Mouse (Mus musculus) macrophage (primary cell): ENCODE results near the gene Cphx1. TPM values are rescaled to one million over a fixed set of nuclear protein-coding genes. Genes with fewer than 3 reads are reported as not detected.
"Not testable (repeated sequence)": the region's sequence is repeated elsewhere in the genome, so short reads cannot be mapped to it uniquely, and the experiment has no call there.

ENCODE experiments used
- H3K27ac ChIP-seq: fragments of 350-480 bp; formaldehyde crosslinking; 2 replicates; pipeline ENCODE4 v1.9.0; 2021
- H3K36me3 ChIP-seq: fragments of 350-480 bp; formaldehyde crosslinking; 2 replicates; pipeline ENCODE4 v1.9.0; 2021; ENCODE audit errors: inconsistent target
- H3K4me3 ChIP-seq: fragments of 350-480 bp; formaldehyde crosslinking; 2 replicates; pipeline ENCODE4 v1.9.0; 2021; ENCODE audit errors: inconsistent target
- H3K79me2 ChIP-seq: fragments of 350-480 bp; formaldehyde crosslinking; 2 replicates; pipeline ENCODE4 v1.9.0; 2021; ENCODE audit errors: inconsistent target
- WGBS: methylation state at CpG from one replicate; pipeline ENCODE4 v1.1.7; 2026; ENCODE audit warnings: inconsistent platforms; ENCODE audit not compliant: missing documents; 5-methylcytosine and 5-hydroxymethylcytosine counted together
- polyA plus RNA-seq: library from polyadenylated mRNA; stranded (reverse); fragments of 250-400 nt; gene quantifications from 3 replicates; pipeline ENCODE4 v1.2.4, GENCODE M21; 2018; ENCODE audit warnings: inconsistent platforms
- total RNA-seq, 78 experiments: library from RNA; depleted of rRNA; stranded (reverse); fragments of 250-400 nt; gene quantifications; 1 replicate in 9 of 78; 2 replicates in 24 of 78; 3 replicates in 43 of 78; 4 replicates in 2 of 78; pipeline ENCODE4 v1.2.4; 2018; ENCODE audit warnings: inconsistent platforms in 56 of 78

Gene Cphx1
- not detected for total RNA-seq (2018; cell fraction: chromatin; rRNA removed)
- not detected for total RNA-seq (2018; cell fraction: cytosol; rRNA removed)
- total RNA-seq (2018; cell fraction: nucleus; rRNA removed) = not detected
- polyA plus RNA-seq = not detected in 3 replicates

DNA sequence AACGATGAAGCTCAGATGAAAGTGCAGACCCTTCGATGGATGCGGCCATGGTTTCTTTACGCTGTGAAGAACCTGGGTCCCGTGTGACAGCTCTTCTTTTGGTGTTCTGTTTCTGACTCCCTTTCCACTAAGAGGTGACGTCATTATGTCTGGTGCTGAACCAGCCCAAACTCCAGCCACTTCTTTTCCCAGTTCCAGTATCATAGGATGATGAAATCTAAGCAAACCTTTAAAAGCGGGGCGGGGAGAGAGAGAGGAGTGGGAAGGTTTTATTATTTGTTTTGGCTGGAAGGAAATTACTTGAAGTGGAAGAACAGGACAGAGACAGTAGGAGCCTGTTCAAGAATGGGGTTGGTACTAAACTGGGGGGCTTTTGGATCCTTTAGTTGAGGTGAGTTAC, at the start of gene Cphx1:
Gene Cphx1 (plus strand): TSS at position 301 of the 400 bp plus-strand sequence.
- H3K4me3 ChIP-seq, H3K36me3 ChIP-seq, H3K79me2 ChIP-seq, H3K27ac ChIP-seq: not testable (repeated sequence)
- WGBS = no CpG with 5 or more reads among the region's 8 CpGs

DNA sequence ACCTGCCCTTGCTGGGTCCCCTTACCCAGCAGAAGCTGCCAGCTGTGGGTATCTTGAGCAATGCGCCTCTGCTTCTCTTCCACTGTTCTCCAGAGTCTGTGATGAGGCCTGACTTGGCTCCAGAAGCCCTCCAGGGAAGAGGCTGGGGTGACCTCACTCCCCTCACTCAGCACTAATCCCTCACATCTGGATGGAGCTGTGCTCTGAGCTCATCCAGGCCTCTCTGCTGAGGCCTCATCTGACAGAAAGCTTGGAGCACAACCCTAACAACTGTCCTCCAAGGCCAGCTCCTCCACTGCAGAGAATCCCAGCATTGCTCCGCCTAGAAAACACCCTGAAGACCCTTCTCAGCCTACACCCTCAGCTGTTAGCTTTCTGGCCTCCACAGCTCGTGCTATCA, 43.5 kb upstream of the Cphx1 start:
- not testable (repeated sequence) for H3K4me3 ChIP-seq, H3K79me2 ChIP-seq, H3K27ac ChIP-seq, H3K36me3 ChIP-seq
- WGBS = no CpG with 5 or more reads among the region's 3 CpGs

- not testable (repeated sequence) for H3K36me3 ChIP-seq, H3K27ac ChIP-seq, H3K79me2 ChIP-seq, H3K4me3 ChIP-seq
- no CpG with 5 or more reads among the region's 7 CpGs for WGBS
Observed at GRCm38 (mm10) chr14:25895686-25896085, 42.4 kb upstream of the Cphx1 start.

GRCm38 (mm10) chr14:25903000-25903399, 35.1 kb upstream of the Cphx1 start, which contains the start of gene Plac9a:
Gene Plac9a (minus strand): TSS chr14:25903100.
- H3K36me3 ChIP-seq, H3K27ac ChIP-seq, H3K4me3 ChIP-seq, H3K79me2 ChIP-seq: not testable (repeated sequence)
- no CpG with 5 or more reads among the region's 10 CpGs for WGBS

GRCm38 (mm10) chr14:25905243-25905642, 32.9 kb upstream of the Cphx1 start:
- not testable (repeated sequence) for H3K79me2 ChIP-seq, H3K36me3 ChIP-seq, H3K27ac ChIP-seq, H3K4me3 ChIP-seq
- no CpG with 5 or more reads among the region's 5 CpGs for WGBS

GRCm38 (mm10) chr14:25907272-25907671, 30.8 kb upstream of the Cphx1 start:
- WGBS = no CpG with 5 or more reads among the region's 9 CpGs
- H3K79me2 ChIP-seq, H3K4me3 ChIP-seq, H3K36me3 ChIP-seq, H3K27ac ChIP-seq: not testable (repeated sequence)

DNA sequence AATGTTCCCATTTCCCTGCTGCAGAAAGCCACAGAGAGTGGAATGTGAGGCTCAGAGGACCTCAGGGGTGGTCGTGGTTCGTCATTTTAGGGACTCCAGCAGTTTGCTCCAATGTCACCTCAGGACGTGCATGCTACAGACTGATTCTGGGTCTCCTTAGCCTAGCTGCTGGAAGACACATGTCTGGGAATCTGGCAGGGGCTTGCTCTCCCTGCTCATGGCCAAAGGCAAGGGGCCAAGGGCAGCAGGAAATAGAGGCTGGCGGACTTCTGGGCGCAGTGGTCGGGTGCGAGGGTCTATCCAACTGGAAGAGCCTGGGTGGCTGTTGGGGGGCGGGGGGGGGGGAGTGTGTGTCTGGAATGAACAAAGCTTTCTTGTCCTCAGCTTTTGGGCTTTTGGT, 29.1 kb upstream of the Cphx1 start:
- not testable (repeated sequence) for H3K4me3 ChIP-seq, H3K79me2 ChIP-seq, H3K27ac ChIP-seq, H3K36me3 ChIP-seq
- no CpG with 5 or more reads among the region's 8 CpGs for WGBS

DNA sequence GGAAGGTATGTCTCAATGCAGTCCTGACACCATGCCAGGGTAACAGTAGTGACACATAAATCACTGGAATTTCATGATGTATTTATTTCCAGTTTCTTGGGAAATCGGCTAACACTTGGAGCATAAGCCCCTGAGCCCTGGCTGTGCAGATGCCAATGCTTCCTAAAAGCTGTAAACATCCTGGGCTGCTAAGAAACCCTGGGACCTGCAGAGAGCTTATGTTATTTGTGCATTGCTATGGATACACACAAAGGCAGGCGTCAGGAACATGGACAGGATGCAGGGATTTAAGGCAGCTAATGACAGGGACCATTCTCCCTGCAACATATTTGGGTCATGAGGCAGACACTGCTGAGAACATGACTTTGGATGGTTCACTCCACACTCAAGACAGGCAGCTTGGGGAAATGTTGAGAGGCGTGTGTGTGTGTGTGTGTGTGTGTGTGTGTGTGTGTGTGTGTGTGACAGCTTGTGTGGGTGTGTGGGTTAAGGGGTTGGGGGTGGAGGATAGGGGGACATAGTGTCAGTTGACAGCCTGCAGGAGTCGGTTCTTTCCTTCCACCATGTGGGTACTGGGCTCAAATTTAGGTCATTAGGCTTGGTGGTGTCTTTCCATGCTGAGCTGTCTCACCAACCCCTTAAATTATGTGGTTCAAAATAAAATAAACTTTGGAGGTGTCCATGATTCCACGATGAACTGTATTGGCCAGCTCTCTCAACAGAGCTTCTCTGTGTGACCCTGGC, 19.5 kb upstream of the Cphx1 start:
- H3K27ac ChIP-seq, H3K4me3 ChIP-seq, H3K79me2 ChIP-seq, H3K36me3 ChIP-seq: not testable (repeated sequence)
- WGBS = no CpG with 5 or more reads among the region's 5 CpGs

GRCm38 (mm10) chr14:25926814-25927561, 11.1 kb upstream of the Cphx1 start:
- not testable (repeated sequence) for H3K27ac ChIP-seq, H3K4me3 ChIP-seq, H3K79me2 ChIP-seq, H3K36me3 ChIP-seq
- WGBS = no CpG with 5 or more reads among the region's 44 CpGs

GRCm38 (mm10) chr14:25927562-25927881, 10.6 kb upstream of the Cphx1 start, which contains the start of gene Tmem254a:
Gene Tmem254a (minus strand): TSS chr14:25927672.
- no CpG with 5 or more reads among the region's 10 CpGs for WGBS
- H3K79me2 ChIP-seq, H3K27ac ChIP-seq, H3K4me3 ChIP-seq, H3K36me3 ChIP-seq: not testable (repeated sequence)

GRCm38 (mm10) chr14:25936867-25937630, 1.1 kb upstream of the Cphx1 start:
- H3K79me2 ChIP-seq, H3K4me3 ChIP-seq, H3K36me3 ChIP-seq, H3K27ac ChIP-seq: not testable (repeated sequence)
- no CpG with 5 or more reads among the region's 5 CpGs for WGBS

DNA sequence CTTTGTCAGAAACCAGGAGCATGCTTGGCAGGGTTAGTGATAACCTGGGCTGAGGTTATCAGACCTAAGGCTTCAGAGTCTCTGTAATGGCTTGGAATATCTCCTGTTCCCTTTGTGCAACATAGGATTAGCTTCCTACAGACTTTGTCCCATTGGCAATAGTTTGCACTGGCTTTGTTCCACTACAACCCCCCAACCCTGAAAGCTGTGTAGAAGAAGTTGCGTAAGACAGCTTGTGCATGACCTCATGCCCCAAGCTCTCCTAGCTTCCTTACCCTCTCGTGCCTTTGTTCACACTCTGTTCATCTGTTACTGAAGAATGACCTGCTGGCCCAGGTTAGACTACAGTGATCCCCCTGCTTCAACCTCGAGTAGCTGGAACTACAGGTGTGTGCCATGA, 19.8 kb downstream of the Cphx1 start:
- H3K4me3 ChIP-seq, H3K27ac ChIP-seq, H3K36me3 ChIP-seq, H3K79me2 ChIP-seq: not testable (repeated sequence)
- WGBS = no CpG with 5 or more reads among the region's 3 CpGs

DNA sequence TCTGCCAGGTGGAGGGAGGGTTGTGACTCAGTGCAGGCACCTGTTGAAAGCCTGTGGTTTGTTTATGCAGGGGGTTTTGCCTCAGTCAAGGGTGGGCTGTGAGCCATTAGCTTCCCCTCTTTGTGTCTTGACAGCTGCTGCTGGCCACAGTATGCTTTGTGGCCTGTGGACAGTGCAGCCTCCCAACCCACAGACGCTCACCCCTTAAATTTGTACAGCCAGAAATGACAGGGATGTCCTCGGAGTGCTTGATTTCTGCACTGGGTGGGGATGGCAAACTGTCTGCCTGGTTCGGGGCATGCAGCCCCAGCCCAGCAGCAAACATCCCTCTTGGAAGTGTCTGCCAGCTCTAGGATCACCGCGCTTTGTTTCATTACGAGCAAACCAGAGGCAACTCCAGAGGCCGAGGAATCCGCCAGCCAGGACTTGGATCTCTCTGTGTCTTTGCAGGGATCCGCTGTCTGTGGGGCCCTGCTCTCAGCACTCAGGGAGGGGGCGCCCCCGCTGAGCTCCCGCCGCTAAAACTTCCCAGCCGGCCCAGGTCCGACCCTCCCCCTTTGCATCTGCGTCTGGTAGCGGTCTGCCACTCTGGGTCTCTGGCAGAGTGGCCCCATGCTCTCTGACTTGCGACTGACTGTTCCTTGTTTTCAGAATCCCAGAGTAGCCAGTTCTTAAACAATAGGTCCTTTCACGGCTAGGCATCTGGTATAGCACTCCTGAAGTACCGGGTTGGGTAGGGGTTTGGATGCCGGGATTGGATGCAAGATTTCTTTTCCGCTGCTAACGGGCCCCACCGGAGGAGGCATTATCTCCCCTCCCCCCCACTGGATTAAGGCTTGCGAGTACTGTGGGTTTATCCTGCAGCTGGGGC, 40.5 kb downstream of the Cphx1 start, which contains the start of gene Duxbl1:
Gene Duxbl1 (plus strand): TSS at position 207 of the 871 bp plus-strand sequence.
- no CpG with 5 or more reads among the region's 25 CpGs for WGBS
- not testable (repeated sequence) for H3K4me3 ChIP-seq, H3K27ac ChIP-seq, H3K79me2 ChIP-seq, H3K36me3 ChIP-seq
